Mouse (Mus musculus) naive thymus-derived CD4-positive, alpha-beta T cell, adult 2 months (primary cell): ENCODE results near the gene Smim20.

ENCODE experiments used
- DNase-seq: peaks from one replicate; pipeline ENCODE4 v3.0.0-alpha.2; 2011; ENCODE audit warnings: low read depth

Smim20 gene

DNA sequence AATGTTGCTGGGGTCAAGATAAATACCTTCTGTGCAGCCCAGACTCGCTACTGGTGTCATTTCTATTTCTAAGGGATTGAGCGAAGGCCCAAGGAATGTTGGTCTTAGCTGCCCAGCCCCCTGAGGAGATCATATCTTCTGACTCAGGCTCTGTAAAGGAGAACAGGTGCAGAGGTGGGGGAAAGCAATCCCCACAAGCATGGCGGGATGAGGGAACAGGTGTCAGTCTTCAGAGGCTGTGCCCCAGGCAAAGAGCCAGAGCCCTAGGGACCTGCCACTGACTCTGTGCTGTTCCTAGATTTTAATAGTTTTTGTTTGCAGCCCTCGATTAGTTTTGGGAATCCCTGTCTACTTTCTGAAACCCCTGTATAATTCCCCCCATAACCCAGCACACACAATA is 702 bp upstream of the Smim20 start:
- no peak for DNase-seq

GRCm38 (mm10) chr5:53268095-53268692 is 1.3 kb downstream of the Smim20 start:
- DNase-seq, result no peak

GRCm38 (mm10) chr5:53269799-53270198 is 2.9 kb downstream of the Smim20 start:
- DNase-seq, result no peak

- DNase-seq, result no peak
Observed at GRCm38 (mm10) chr5:53270947-53271711, 4.2 kb downstream of the Smim20 start.

GRCm38 (mm10) chr5:53272626-53273025 is 5.7 kb downstream of the Smim20 start:
- DNase-seq, result no peak

GRCm38 (mm10) chr5:53273699-53274430 is 7.0 kb downstream of the Smim20 start:
- DNase-seq, result no peak

DNA sequence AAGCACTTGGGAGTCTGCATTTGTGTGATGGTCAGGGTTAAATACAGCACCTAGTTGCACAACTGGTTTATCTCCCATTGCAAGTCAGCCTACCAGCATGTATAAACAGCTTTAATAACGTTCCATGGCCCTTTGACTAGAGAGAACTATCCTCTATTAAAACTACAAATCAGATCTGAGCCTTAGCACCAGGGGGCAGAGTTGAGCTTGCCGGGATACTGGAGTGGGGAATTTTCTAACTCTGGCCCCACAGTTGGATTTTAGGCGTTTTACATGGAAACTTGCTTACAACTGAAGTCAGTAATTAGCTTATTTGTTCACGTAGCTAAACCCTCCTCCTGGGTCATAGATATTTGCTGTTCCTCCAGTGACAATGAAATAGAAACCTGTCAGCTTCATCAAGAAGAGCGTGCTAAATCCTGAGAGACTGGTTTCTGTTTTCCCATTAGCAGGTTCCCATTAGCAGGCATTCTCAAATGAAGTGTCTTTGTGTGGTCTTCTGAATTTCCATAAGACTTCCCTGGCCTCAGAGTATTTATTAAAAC is 8.0 kb downstream of the Smim20 start:
- no peak for DNase-seq

GRCm38 (mm10) chr5:53275376-53275775 is 8.5 kb downstream of the Smim20 start:
- no peak for DNase-seq

DNA sequence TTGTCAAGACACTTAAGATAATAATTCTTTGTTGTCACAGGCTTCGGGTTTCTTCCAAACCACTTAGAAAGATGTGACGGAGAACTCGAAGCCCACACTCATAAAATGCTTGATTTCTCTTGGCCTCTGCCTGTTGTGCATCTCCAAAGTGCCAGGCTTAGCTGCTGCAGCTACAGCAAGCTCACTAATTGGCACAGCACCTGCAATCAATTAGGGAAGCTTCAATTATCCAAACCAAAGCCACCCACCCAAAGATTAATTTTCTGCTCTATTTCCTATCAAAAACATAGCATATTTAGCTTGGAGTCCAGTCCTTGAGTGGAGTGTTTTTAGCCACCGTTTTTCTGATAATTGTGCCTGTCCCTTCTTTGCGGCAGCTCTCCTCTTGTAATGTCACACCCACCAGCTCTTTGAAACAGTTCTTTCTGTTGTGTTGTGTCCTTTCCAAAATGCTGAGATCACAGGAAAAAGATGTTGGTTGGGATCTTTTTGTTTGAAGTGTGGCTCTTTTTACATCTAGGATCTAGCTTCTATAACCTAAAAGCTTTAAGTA is 9.7 kb downstream of the Smim20 start:
- DNase-seq, result no peak

DNA sequence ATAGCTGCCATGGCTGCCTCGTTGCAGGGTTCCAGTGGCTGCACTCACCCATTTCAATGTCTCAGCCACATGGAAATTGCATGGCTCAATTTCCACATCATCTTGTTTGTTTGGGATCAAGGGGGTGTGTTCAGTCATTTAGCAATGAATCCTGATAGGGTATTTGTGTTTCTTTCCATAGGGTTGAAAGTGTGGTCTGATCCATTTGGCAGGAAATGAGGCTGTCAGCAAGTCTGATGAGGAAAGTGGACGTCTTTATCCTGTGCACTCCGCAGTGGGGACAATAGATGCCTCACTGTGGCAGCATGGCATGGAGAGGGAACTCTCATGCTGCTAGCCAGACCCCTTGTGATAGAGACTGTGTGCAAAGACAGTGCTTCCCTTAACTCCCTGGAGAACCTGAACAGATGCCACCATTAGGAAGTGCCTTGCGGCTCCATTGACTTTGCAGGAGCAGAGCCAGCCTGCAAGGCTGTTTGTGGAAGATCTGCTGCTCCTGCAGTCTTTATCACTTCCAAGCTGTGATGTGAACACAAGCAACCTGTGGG is 10.9 kb downstream of the Smim20 start:
- no peak for DNase-seq

- no peak for DNase-seq
Observed at GRCm38 (mm10) chr5:53279216-53279813, 12.4 kb downstream of the Smim20 start.

GRCm38 (mm10) chr5:53282487-53282886 is 15.6 kb downstream of the Smim20 start:
- DNase-seq, result no peak

DNA sequence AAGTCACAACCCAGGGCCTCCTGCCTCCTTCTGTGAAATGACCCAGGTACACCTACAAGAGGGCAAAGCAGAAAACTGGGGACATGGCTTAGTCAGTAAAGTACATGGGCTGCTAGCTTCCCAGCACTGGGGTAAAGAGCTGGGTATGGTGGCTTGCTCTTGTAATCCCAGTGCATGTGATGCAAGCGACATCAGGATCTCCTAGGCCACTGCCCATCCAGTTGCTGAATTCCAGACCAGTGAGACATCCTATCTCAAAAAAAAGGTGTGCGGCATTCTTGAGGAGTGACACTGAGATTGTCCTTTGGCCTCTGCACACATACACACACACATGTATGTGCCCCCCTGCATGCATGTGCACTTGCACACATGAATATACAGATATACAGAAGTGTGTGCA is 19.5 kb downstream of the Smim20 start:
- no peak for DNase-seq

- no peak for DNase-seq
Observed at GRCm38 (mm10) chr5:53289438-53289837, 22.6 kb downstream of the Smim20 start.

- DNase-seq, result no peak
Observed at GRCm38 (mm10) chr5:53294627-53295026, 27.7 kb downstream of the Smim20 start.

DNA sequence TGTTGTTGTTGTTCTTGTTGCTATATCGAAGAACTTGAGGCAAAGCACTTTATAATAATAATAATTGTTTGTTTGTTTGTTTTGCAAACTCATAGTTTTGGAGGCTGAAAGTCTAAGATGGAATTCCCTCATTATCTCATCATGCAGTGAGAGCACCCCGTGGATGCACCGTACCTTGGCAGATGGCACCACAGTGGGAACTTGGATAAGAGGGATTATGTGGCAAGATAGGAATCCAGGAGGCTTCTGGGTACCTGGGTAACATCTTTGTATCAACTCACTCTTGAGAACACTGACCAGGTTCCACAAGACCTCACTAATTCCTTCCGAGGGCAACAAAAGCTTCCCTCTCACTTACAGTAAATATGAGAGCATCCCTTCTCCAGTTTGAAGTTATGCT is 30.1 kb downstream of the Smim20 start:
- DNase-seq, result no peak

- no peak for DNase-seq
Observed at GRCm38 (mm10) chr5:53301496-53301895, 34.6 kb downstream of the Smim20 start.

DNA sequence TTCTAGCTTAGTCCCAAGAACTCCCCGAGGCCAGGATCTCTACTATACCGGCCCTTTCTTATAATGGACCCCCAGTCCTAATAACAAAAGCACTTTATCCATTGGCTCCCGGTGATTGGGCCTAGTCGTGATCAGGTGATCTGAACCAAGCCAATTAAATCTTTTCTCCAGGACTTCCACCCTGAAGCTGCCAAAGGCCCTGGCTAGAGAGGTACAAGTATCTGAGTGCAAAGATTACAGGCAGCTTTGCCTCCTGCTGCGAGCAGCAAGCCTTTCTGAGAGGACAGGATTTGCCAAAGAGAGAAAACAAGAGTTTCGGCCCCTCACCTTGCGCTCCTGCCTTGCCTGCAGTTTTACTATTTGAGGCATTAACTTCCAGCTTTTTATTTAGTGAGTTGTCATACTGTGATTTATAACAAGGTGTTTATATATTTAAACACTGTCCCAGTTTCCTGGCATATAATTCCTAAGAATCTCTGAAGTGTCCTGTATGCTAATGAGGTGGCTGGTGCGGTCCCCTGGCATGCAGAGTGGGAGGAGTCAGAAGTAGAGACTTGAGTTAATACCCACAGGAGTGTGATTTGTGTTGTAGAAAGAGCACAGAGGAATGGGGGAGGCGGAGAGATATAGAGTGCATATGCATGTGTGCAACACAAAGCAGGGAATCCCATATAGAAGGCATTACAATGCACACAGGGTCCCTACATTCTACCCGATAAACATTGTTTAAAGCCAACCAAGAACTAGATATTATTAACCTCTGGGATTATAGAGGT is 36.2 kb downstream of the Smim20 start:
- DNase-seq, result no peak

DNA sequence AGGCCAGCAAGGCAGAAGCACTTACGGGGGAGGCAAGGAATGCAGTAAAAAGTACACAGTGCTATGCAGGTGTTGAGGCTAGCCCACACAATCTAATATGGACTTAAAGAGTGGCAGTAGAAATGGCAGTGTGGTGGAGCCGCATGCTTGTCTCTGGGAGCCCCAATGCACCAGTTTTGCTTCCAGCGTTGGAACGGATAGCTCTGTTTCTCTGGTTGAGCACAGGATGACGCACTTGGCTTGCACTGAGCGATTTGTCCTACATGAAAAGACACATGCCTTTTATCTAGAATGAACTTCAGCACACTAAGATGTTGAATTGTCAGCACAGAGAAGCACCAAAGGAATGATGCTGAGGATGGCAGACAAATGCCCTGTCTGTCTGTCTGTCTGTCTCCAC is 37.1 kb downstream of the Smim20 start:
- DNase-seq, result no peak

- no peak for DNase-seq
Observed at GRCm38 (mm10) chr5:53304936-53305335, 38.1 kb downstream of the Smim20 start.

GRCm38 (mm10) chr5:53306864-53307263 is 40.0 kb downstream of the Smim20 start:
- no peak for DNase-seq
